Mouse (Mus musculus) fibroblast of lung, adult 2 months (primary cell): ENCODE data around the gene Olfr732.

Experiments
- DNase-seq: peaks from one replicate; pipeline ENCODE4 v3.0.0-alpha.2; 2011; ENCODE audit warnings: low read depth

Olfr732 gene

DNA sequence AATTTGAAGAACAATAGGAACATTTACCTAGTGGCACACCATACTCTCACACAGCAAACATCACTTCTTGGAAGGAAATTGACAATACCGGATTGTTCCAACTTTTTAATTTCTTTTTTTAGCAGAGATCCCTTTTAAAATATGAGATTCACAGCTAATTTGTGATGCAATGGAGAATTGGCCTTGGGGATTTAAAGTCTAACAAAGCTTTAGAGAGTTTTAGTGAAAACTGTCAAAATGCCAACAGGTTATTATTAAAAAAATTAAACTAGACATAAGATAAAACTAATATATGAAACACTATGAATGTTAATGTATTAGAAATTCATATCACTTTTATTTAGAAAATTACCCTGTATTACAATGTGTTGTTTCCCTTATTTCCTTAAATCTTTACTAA lies at the start of gene Olfr732:
TSS of gene Olfr732 (minus strand) at position 101 of the 400 bp plus-strand sequence.
- no peak for DNase-seq

DNA sequence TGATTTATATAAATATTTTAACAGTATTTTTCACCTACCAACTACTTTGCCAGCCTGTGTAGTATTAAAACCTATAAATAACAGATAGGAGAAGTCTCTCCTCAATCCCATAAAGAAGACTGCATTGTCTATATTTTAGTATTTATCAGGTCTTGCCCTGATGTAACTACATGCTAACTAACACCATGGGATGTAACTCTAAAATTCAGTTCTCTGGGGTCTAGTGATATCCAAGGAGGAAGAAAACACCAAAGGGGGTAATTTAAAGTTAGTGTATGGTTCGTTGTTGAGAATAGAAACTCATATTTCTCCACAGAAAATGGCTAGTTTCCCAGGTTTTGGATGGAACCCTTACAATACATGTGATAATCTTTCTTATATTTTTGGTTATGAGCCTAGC lies 42.7 kb upstream of the Olfr732 start, which contains the start of gene Olfr734:
TSS of gene Olfr734 (minus strand) at position 101 of the 400 bp plus-strand sequence.
- no peak for DNase-seq

DNA sequence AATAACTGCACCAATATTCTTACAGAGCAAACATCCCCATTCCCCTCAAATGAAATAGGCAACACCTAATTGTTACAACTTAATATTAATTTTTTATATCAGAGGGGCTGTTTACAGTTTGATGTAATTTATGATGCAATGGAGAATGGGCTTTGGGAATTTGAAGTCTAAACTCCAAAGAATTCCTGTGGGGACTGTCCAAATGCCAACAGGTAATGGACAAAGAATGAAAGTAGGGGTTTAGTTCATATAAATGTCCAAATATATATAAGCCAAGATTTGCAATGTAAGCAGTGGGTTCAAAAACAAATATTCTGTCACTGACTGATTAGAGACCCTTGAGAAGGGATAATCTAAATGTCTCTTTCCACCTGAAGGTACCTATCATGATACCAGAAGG lies 17.4 kb upstream of the Olfr732 start, which contains the start of gene Olfr733:
TSS of gene Olfr733 (minus strand) at position 101 of the 400 bp plus-strand sequence.
- no peak for DNase-seq

DNA sequence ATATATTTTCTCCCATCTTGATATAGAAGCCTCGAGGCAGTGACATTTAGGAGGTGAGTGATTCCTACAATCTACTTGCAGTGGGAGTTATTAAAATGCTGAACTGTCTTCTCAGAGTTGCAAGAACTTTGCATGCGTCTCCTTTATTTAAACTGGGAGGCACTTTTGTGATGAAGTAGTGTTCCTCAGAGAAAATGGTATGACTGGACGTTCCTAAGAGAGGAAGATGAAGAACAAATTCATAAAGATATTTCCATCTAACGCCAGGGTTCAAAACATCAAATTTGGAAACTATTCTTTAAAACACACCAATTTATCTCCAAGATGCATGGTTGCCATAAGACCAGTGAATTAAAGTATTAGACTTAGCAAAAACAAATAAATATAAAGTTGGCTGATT lies 42.2 kb downstream of the Olfr732 start, which contains the start of gene Olfr731:
TSS of gene Olfr731 (minus strand) at position 101 of the 400 bp plus-strand sequence.
- DNase-seq, result no peak
